Mouse (Mus musculus): Measurements from ENCODE around the gene Ubxn10. TPM values are rescaled to one million over a fixed set of nuclear protein-coding genes. Genes with fewer than 3 reads are reported as not detected.
A peak's percentile ranks its signal among the peaks of the same experiment; 100 is the strongest.

Ubxn10 gene
- polyA plus RNA-seq, 1 experiment from 2014 or later, result 1.0 TPM

GRCm38 (mm10) chr4:138734105-138734504, 2.9 kb downstream of the Ubxn10 start:
- WGBS, result 52% methylated on average over 7 of the region's 7 CpGs
- H3K27ac ChIP-seq, result no peak overlapping the region
- H3K4me2 ChIP-seq, result no peak overlapping the region
- no peak overlapping the region for H3K9ac ChIP-seq (replicated peaks)
- H3K4me3 ChIP-seq (replicated peaks), result no peak overlapping the region
- no peak for ATAC-seq (ENCODE audit: insufficient number of reproducible peaks, insufficient read depth, low FRiP score, low TSS enrichment, low read depth)
- no peaks in the 10 kb centered on the region for H3K36me3 ChIP-seq
- H3K9me3 ChIP-seq, result no peaks in the 10 kb centered on the region
- peaks cover 17% of the 10 kb centered on the region for H3K4me1 ChIP-seq (replicated peaks)
- H3K27me3 ChIP-seq, result no peaks in the 10 kb centered on the region

GRCm38 (mm10) chr4:138729018-138729703, 7.8 kb downstream of the Ubxn10 start:
- ATAC-seq (ENCODE audit: insufficient number of reproducible peaks, insufficient read depth, low FRiP score, low TSS enrichment, low read depth), result no peak
- 58% methylated on average over 9 of the region's 9 CpGs for WGBS

GRCm38 (mm10) chr4:138725751-138726150, 11.2 kb downstream of the Ubxn10 start:
- H3K9me3 ChIP-seq, result no peaks in the 10 kb centered on the region
- no peak for ATAC-seq (ENCODE audit: insufficient number of reproducible peaks, insufficient read depth, low FRiP score, low TSS enrichment, low read depth)
- peak overlapping the region; percentile 70 for H3K4me2 ChIP-seq
- H3K9ac ChIP-seq (replicated peaks), result 0 out of 2 replicates have a peak overlapping the region, but pooled peaks have one; percentile 48
- H3K36me3 ChIP-seq, result no peaks in the 10 kb centered on the region
- WGBS, result 86% methylated on average over 5 of the region's 5 CpGs
- H3K4me3 ChIP-seq (replicated peaks), result no peak overlapping the region
- H3K27me3 ChIP-seq, result no peaks in the 10 kb centered on the region
- H3K27ac ChIP-seq, result no peak overlapping the region
- peaks cover 27% of the 10 kb centered on the region for H3K4me1 ChIP-seq (replicated peaks)

More at GRCm38 (mm10) chr4:138729018-138729703, 7.8 kb downstream of the Ubxn10 start:
- Histone ChIP-seq H3K4me1 (replicated peaks) (peaks cover 14% of the 10 kb centered on the region), H3K9me3 (no peaks in the 10 kb centered on the region), H3K27ac (no peak overlapping the region), H3K27me3 (no peaks in the 10 kb centered on the region), H3K4me2 (no peak overlapping the region), H3K9ac (replicated peaks) (no peak overlapping the region), H3K4me3 (replicated peaks) (no peak overlapping the region), H3K36me3 (no peaks in the 10 kb centered on the region)

- Histone ChIP-seq H3K27ac (peak overlapping the region; percentile 59), H3K27me3 (no peaks in the 10 kb centered on the region), H3K9me3 (no peaks in the 10 kb centered on the region)
These were observed 11.9 kb downstream of the Ubxn10 start for GRCm38 (mm10) chr4:138725127-138725461.

GRCm38 (mm10) chr4:138724354-138725126, 12.4 kb downstream of the Ubxn10 start, which contains the start of gene Pla2g2c:
Gene Pla2g2c, plus strand, starts transcription at chr4:138724792.
- no peaks in the 10 kb centered on the region for H3K27me3 ChIP-seq
- H3K4me2 ChIP-seq, result peak within 1 kb of the TSS; percentile 70
- peaks cover 27% of the 10 kb centered on the region for H3K4me1 ChIP-seq (replicated peaks)
- peak within 1 kb of the TSS; percentile 37 for H3K4me3 ChIP-seq (replicated peaks)
- no peaks in the 10 kb centered on the region for H3K9me3 ChIP-seq
- peak within 1 kb of the TSS; percentile 48; the same call in 1 of the 2 replicates for H3K9ac ChIP-seq (replicated peaks)
- WGBS, result 46% methylated on average over 18 of the region's 18 CpGs
- no peaks in the 10 kb centered on the region for H3K36me3 ChIP-seq
- peak within 1 kb of the TSS; percentile 59 for H3K27ac ChIP-seq
- no peak for ATAC-seq (ENCODE audit: insufficient number of reproducible peaks, insufficient read depth, low FRiP score, low TSS enrichment, low read depth)

More at GRCm38 (mm10) chr4:138725127-138725461, 11.9 kb downstream of the Ubxn10 start:
- ATAC-seq (ENCODE audit: insufficient number of reproducible peaks, insufficient read depth, low FRiP score, low TSS enrichment, low read depth), result peak; percentile 78
- H3K4me3 ChIP-seq (replicated peaks), result peak overlapping the region; percentile 37
- no peaks in the 10 kb centered on the region for H3K36me3 ChIP-seq
- peaks cover 27% of the 10 kb centered on the region for H3K4me1 ChIP-seq (replicated peaks)
- WGBS, result 0% methylated on average over 13 of the region's 13 CpGs
- peak overlapping the region; percentile 48; the same call in 1 of the 2 replicates for H3K9ac ChIP-seq (replicated peaks)
- H3K4me2 ChIP-seq, result peak overlapping the region; percentile 70

GRCm38 (mm10) chr4:138723493-138724281, 13.3 kb downstream of the Ubxn10 start:
- no peak overlapping the region for H3K9ac ChIP-seq (replicated peaks)
- 52% methylated on average over 15 of the region's 15 CpGs for WGBS
- H3K27me3 ChIP-seq, result no peaks in the 10 kb centered on the region
- H3K4me1 ChIP-seq (replicated peaks), result peaks cover 27% of the 10 kb centered on the region
- H3K4me2 ChIP-seq, result no peak overlapping the region
- H3K27ac ChIP-seq, result no peak overlapping the region
- no peak overlapping the region for H3K4me3 ChIP-seq (replicated peaks)
- no peak for ATAC-seq (ENCODE audit: insufficient number of reproducible peaks, insufficient read depth, low FRiP score, low TSS enrichment, low read depth)
- H3K36me3 ChIP-seq, result no peaks in the 10 kb centered on the region
- no peaks in the 10 kb centered on the region for H3K9me3 ChIP-seq

GRCm38 (mm10) chr4:138719264-138719596, 17.7 kb downstream of the Ubxn10 start:
- Histone ChIP-seq H3K4me2 (no peak overlapping the region), H3K27ac (no peak overlapping the region), H3K27me3 (no peaks in the 10 kb centered on the region), H3K9me3 (no peaks in the 10 kb centered on the region), H3K9ac (replicated peaks) (no peak overlapping the region), H3K36me3 (no peaks in the 10 kb centered on the region), H3K4me3 (replicated peaks) (no peak overlapping the region), H3K4me1 (replicated peaks) (peaks cover 13% of the 10 kb centered on the region)
- no peak for ATAC-seq (ENCODE audit: insufficient number of reproducible peaks, insufficient read depth, low FRiP score, low TSS enrichment, low read depth)
- WGBS, result 87% methylated on average over 5 of the region's 5 CpGs

GRCm38 (mm10) chr4:138718586-138719263, 18.2 kb downstream of the Ubxn10 start:
- ATAC-seq (ENCODE audit: insufficient number of reproducible peaks, insufficient read depth, low FRiP score, low TSS enrichment, low read depth), result no peak
- 73% methylated on average over 5 of the region's 5 CpGs for WGBS

GRCm38 (mm10) chr4:138716697-138717096, 20.3 kb downstream of the Ubxn10 start:
- 89% methylated on average over 9 of the region's 9 CpGs for WGBS
- no peaks in the 10 kb centered on the region for H3K36me3 ChIP-seq
- H3K4me2 ChIP-seq, result no peak overlapping the region
- no peak overlapping the region for H3K27ac ChIP-seq
- no peaks in the 10 kb centered on the region for H3K9me3 ChIP-seq
- no peak overlapping the region for H3K9ac ChIP-seq (replicated peaks)
- ATAC-seq (ENCODE audit: insufficient number of reproducible peaks, insufficient read depth, low FRiP score, low TSS enrichment, low read depth), result no peak
- H3K4me3 ChIP-seq (replicated peaks), result no peak overlapping the region
- no peaks in the 10 kb centered on the region for H3K4me1 ChIP-seq (replicated peaks)
- no peaks in the 10 kb centered on the region for H3K27me3 ChIP-seq

More at GRCm38 (mm10) chr4:138718586-138719263, 18.2 kb downstream of the Ubxn10 start:
- H3K4me2 ChIP-seq, result no peak overlapping the region
- no peaks in the 10 kb centered on the region for H3K27me3 ChIP-seq
- no peak overlapping the region for H3K4me3 ChIP-seq (replicated peaks)
- H3K4me1 ChIP-seq (replicated peaks), result peaks cover 8% of the 10 kb centered on the region
- H3K9me3 ChIP-seq, result no peaks in the 10 kb centered on the region
- H3K27ac ChIP-seq, result no peak overlapping the region
- H3K36me3 ChIP-seq, result no peaks in the 10 kb centered on the region
- H3K9ac ChIP-seq (replicated peaks), result no peak overlapping the region; the same call in 1 of the 2 replicates

- no peak overlapping the region for H3K9ac ChIP-seq (replicated peaks)
- 93% methylated on average over 1 of the region's 1 CpGs for WGBS
- no peak overlapping the region for H3K27ac ChIP-seq
- H3K4me2 ChIP-seq, result no peak overlapping the region
- no peak overlapping the region for H3K4me3 ChIP-seq (replicated peaks)
- no peaks in the 10 kb centered on the region for H3K36me3 ChIP-seq
- H3K27me3 ChIP-seq, result peaks cover 6% of the 10 kb centered on the region; the same call in 1 of the 2 replicates
- no peaks in the 10 kb centered on the region for H3K9me3 ChIP-seq
- no peak for ATAC-seq (ENCODE audit: insufficient number of reproducible peaks, insufficient read depth, low FRiP score, low TSS enrichment, low read depth)
- H3K4me1 ChIP-seq (replicated peaks), result no peaks in the 10 kb centered on the region
These were observed 22.8 kb downstream of the Ubxn10 start for GRCm38 (mm10) chr4:138714186-138714585.

Measured in limb, embryonic 12.5 days (tissue).